Mouse (Mus musculus) embryonic facial prominence, embryonic 11.5 days (tissue): ENCODE measurements around the gene Prrx2. TPM values are rescaled to one million over a fixed set of nuclear protein-coding genes. Genes with fewer than 3 reads are reported as not detected.
"Not testable (repeated sequence)": the region's sequence is repeated elsewhere in the genome, so short reads cannot be mapped to it uniquely, and the experiment has no call there.

Source experiments
- ATAC-seq: fragments of 200-750 bp; cut with Nextera tagmentation; replicated peaks from 2 replicates; pipeline ENCODE4 v1.8.0; 2017; ENCODE audit warnings: low read depth; ENCODE audit not compliant: insufficient number of reproducible peaks, low FRiP score, low TSS enrichment
- DNase-seq: peaks from one replicate; pipeline ENCODE4 v3.0.0-alpha.2; 2015; ENCODE audit warnings: low spot score
- H3K27ac ChIP-seq: fragments of 300-500 bp; sonication (generic); replicated peaks from 2 replicates; pipeline ENCODE4 v1.5.1; 2014; ENCODE audit warnings: mild to moderate bottlenecking, low read depth, low read length, control low read depth
- H3K27me3 ChIP-seq: fragments of 300-500 bp; sonication (generic); 2 replicates; pipeline ENCODE4 v1.6.1; 2014; ENCODE audit warnings: mild to moderate bottlenecking, low read length, moderate library complexity, mixed read lengths; ENCODE audit not compliant: control insufficient read depth, insufficient read depth
- H3K36me3 ChIP-seq: fragments of 300-500 bp; sonication (generic); replicated peaks from 2 replicates; pipeline ENCODE4 v1.6.1; 2014; ENCODE audit warnings: low read depth, mild to moderate bottlenecking, low read length, moderate library complexity, mixed read lengths; ENCODE audit not compliant: control insufficient read depth, insufficient read depth
- H3K4me1 ChIP-seq: fragments of 300-500 bp; sonication (generic); 2 replicates; pipeline ENCODE4 v1.6.1; 2014; ENCODE audit warnings: low read length, mixed read lengths; ENCODE audit not compliant: control insufficient read depth, insufficient read depth
- H3K4me2 ChIP-seq: fragments of 300-500 bp; sonication (generic); 2 replicates; pipeline ENCODE4 v1.6.1; 2014; ENCODE audit warnings: low read depth, mild to moderate bottlenecking, control low read depth, low read length, moderate library complexity
- H3K4me3 ChIP-seq: fragments of 300-500 bp; sonication (generic); 2 replicates; pipeline ENCODE4 v1.5.1; 2014; ENCODE audit warnings: low read depth, low read length, control low read depth
- H3K9ac ChIP-seq: fragments of 300-500 bp; sonication (generic); replicated peaks from 2 replicates; pipeline ENCODE4 v1.6.1; 2014; ENCODE audit warnings: mild to moderate bottlenecking, control low read depth, low read length
- H3K9me3 ChIP-seq: fragments of 300-500 bp; sonication (generic); replicated peaks from 2 replicates; pipeline ENCODE4 v1.6.1; 2016; ENCODE audit warnings: mild to moderate bottlenecking, low read length, inconsistent platforms, mixed read lengths; ENCODE audit not compliant: control insufficient read depth
- WGBS: fragments of 180-500 bp; shearing (Covaris S2); extraction: QIAGEN DNeasy Blood & Tissue Kit; methylation state at CpG from one replicate; pipeline ENCODE4 v1.1.7; 2014; 5-methylcytosine and 5-hydroxymethylcytosine counted together
- polyA plus RNA-seq: library from polyadenylated mRNA; unstranded; fragments of >200 nt; fragmentation: Nextera tagmentation; extraction: Ambion mirVana; gene quantifications from 2 replicates; pipeline ENCODE4 v1.2.1, GENCODE M21; 2014

The Prrx2 gene
- polyA plus RNA-seq, 1 experiment from 2014 or later = 109 TPM

DNA sequence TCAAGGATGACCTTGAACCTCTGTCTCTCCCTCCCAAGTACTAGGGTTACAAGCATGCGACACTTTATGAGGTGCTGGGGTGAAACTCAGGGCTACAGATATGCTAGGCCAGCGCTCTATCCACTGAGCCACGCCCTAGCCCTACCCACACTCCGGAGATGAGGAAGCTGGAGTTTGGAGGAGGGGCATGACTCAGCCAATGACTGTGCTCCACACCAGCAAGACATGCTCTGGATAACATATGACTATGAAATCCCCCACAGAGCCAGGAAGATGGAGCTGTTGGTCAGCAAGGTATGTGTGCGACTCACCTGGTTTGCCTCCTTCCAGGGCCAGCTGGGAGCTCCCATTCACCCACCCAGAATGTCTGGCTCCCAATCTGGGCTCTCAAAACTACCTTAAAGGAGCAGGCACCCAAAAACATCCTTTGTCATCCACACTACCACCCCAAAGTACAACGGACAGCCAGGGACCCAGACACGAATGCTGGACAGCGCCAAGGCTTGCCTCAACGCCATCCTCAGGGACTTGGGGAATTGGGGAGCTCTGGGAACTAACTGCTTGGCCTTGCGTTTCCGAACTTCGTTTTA, 94.2 kb downstream of the Prrx2 start:
- DNase-seq (peak; percentile 25), ATAC-seq (no peak)
- Histone ChIP-seq H3K36me3 (no peaks in the 10 kb centered on the region), H3K9ac (no peak overlapping the region), H3K27me3 (no peaks in the 10 kb centered on the region), H3K4me3 (0 out of 2 replicates have a peak overlapping the region, but pooled peaks have one; percentile 15), H3K4me1 (peaks cover 8% of the 10 kb centered on the region), H3K4me2 (peak overlapping the region; percentile 50), H3K9me3 (no peaks in the 10 kb centered on the region), H3K27ac (no peak overlapping the region)
- 29% methylated on average over 12 of the region's 12 CpGs for WGBS

- Histone ChIP-seq H3K27me3 (no peaks in the 10 kb centered on the region), H3K9ac (peak within 1 kb of the TSS; percentile 28; the same call in 1 of the 2 replicates), H3K4me1 (peaks cover 8% of the 10 kb centered on the region), H3K27ac (no peak within 1 kb of the TSS), H3K4me2 (peak within 1 kb of the TSS; percentile 50), H3K9me3 (no peaks in the 10 kb centered on the region), H3K36me3 (no peaks in the 10 kb centered on the region), H3K4me3 (peak within 1 kb of the TSS; percentile 15; the same call in 1 of the 2 replicates)
- ATAC-seq (no peak; the same call in 1 of the 2 replicates), DNase-seq (peak; percentile 83)
- 2% methylated on average over 23 of the region's 23 CpGs for WGBS
Observed at GRCm38 (mm10) chr2:30929483-30930045, 94.8 kb downstream of the Prrx2 start, which contains the start of gene Ptges. Ptges (minus strand) TSS chr2:30929863.

GRCm38 (mm10) chr2:30930846-30931245, 96.1 kb downstream of the Prrx2 start:
- DNase-seq, H3K4me3 ChIP-seq, H3K36me3 ChIP-seq, H3K4me1 ChIP-seq, H3K27ac ChIP-seq, H3K9ac ChIP-seq, H3K27me3 ChIP-seq, ATAC-seq, H3K4me2 ChIP-seq, H3K9me3 ChIP-seq: not testable (repeated sequence)
- 81% methylated on average over 2 of the region's 2 CpGs for WGBS

Other genes starting within 250 kb of the Prrx2 start
- 1.9 TPM in 1 of 2 replicates, not detected in the other for gene Cstad, start 239.9 kb upstream of the Prrx2 start, polyA plus RNA-seq
- gene 1700001O22Rik, start 31.3 kb upstream of the Prrx2 start, polyA plus RNA-seq = 1.8 and 3.6 TPM in 2 replicates
- gene Ntmt1, start 27.1 kb upstream of the Prrx2 start, polyA plus RNA-seq = 98.9 and 101 TPM in 2 replicates
- 27.6 and 35.7 TPM in 2 replicates for gene Asb6, start 4.6 kb upstream of the Prrx2 start, polyA plus RNA-seq
- 9.1 and 9.3 TPM in 2 replicates for gene Ptges, start 94.9 kb downstream of the Prrx2 start, polyA plus RNA-seq
- 26.0 and 28.4 TPM in 2 replicates for gene Tor1b, start 118.0 kb downstream of the Prrx2 start, polyA plus RNA-seq
- 84.8 and 86.6 TPM in 2 replicates for gene Tor1a, start 133.0 kb downstream of the Prrx2 start, polyA plus RNA-seq
- gene BC005624, start 147.2 kb downstream of the Prrx2 start, polyA plus RNA-seq = 54.0 and 58.8 TPM in 2 replicates
- gene Usp20, start 147.3 kb downstream of the Prrx2 start, polyA plus RNA-seq = 9.3 and 10.4 TPM in 2 replicates